Mouse (Mus musculus) heart, postnatal 36 days (tissue): Measurements from ENCODE around the gene Lhfp. TPM values are rescaled to one million over a fixed set of nuclear protein-coding genes. Genes with fewer than 3 reads are reported as not detected.
"Not testable (repeated sequence)": the region's sequence is repeated elsewhere in the genome, so short reads cannot be mapped to it uniquely, and the experiment has no call there.

Source experiments
- DNase-seq, 2 experiments: peaks; one replicate each; pipeline ENCODE4 v3.0.0; 2021 to 2022
- intact Hi-C: fragments of 180-260 bp; cut with DNase I; formaldehyde crosslinking; loops from one replicate; pipeline ENCODE4 v1.15.1; 2025
- total RNA-seq, 2 experiments: library from RNA; stranded (reverse); gene quantifications; 2 replicates each; pipeline ENCODE4 v1.2.3; 2021

Lhfp gene
- total RNA-seq, 2 experiments from 2014 or later, result 48.1 to 57.9 TPM

DNA sequence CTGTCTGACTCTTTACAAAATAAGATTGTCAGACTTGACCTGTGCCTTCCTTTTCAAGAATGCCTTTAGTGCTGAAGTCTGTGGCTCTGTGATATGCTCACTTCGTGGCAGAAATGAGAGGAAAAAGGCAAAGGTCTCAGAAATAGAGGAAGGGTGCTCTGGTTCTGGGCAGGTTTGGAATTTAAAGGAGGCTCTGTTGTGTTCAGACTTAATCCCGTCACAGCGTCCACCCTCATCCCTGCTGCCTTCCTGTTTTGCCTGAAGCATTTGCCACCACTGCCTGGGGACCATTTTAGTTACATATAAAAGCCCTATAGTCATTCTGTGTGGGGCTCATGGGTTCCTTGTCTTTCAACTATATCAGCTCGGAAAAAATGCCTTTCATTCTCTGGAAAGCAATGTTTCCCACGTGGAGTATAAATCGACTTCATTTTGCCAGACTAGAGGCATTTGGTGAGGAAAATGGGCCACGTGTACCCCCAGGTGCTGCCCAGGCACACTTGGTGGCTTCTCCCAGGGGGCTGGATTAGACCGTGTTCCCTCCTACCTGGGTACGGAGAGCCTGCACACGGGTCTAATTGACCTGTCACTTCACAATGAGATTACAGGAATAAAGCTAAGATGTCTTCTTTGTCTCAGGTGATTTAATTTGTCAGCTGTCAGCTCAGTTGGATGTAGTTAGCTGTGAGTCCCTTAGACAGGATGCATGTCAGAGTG is 207.0 kb downstream of the Lhfp start:
- intact Hi-C loops, result loop anchor here (5.0 kb wide), 3 partner anchors 81 to 199 kb away; no protein-coding TSS in a partner anchor

DNA sequence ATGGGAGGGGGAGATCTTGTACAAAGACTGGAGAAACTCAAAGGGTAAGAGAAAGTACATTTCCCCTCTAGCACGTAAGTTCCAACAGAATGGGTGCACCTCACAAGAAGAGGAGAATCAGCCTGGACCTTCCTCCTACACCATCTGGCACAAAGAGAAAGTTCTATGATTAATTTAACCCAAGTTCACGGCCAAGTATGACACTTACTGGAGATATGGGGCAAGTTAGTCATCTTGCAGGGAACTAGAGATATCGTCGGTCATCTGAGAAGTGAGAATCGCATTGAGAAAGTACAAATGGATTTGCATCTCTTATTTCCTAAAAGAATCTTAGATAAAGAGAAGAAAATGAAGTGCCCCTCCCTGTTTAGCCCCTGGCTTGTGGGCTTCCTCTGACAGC is 211.2 kb downstream of the Lhfp start:
- intact Hi-C loops, result no loop called here
- no peak for DNase-seq

More for the DNA sequence above, 207.0 kb downstream of the Lhfp start:
- no peak for DNase-seq

DNA sequence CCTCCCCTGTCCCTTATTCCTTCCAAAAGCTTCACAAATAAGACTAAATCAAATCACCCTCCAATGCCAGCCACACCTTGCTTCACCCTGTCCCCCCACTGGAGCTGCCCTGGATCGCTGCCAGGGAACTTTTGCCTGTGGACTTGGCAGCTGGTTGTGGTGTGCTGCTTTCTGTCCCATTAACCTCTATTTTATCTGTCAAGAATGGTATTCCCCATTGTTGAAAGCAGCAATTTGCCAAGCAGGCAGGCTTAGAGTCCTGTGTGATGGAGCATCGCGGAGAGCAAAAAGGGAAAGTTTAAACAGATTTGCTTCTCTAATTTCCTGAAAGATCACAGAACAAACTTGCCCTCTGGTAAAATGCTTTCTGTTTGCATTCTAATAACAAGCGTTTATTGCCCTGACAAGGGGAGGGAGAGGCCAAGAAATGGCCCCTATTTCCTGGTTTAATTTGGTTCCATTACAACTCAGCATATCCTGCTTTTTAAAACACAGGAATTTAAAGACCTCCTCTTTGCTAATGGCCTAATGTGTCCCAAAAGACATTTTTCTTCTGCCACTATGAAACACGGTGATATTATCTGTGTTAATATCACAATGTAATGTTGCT is 212.0 kb downstream of the Lhfp start:
- DNase-seq, result peak; percentile 54 to 60
- intact Hi-C loops, result no loop called here

DNA sequence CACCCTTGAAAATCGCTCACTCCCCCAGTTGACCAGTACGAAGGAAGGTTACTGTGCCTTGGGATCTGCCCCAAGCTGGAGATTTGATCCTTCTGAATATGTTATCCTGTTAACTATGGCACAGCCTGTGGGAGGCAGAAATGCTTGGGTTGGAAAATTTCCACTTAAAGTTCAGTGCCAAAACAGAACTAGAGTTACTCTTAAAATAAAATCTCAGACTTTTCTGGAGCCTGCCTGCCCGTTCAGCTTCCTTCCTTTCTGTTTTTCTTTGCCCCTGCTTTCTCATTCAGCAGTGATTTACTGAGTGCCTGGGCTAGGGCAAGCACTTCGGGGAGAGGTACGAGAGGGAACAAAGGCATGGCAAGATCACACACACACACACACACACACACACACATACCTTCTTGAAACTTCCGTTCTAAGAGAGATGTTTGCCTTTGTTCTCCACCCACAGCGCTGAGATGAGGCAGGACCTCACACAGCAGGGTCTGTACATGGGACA is 217.4 kb downstream of the Lhfp start:
- intact Hi-C loops, result no loop called here

GRCm38 (mm10) chr3:53266116-53266515 is 224.8 kb downstream of the Lhfp start:
- DNase-seq, result no peak
- intact Hi-C loops, result no loop called here

More for the DNA sequence above, 217.4 kb downstream of the Lhfp start:
- DNase-seq, result no peak

DNA sequence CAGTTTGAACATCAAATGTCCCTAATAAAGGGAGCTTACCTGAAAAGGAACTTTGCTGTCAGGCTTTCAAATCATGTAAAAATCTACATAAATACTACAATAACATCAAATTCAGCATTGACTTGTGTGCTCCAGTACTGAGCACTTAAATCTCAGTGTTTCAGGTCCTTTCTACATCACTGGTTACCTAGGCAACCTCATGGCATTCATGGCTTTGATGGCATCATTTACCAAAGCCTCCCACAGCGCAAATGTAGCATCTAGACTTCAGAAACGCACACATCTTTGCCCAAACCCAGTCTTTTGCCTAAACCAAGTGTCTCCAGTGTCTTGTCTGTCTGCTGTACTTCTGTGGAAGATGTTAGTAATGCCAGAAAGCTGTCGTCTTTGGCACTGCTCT is 225.7 kb downstream of the Lhfp start:
- DNase-seq, result no peak

GRCm38 (mm10) chr3:53273220-53273619 is 231.9 kb downstream of the Lhfp start:
- no peak for DNase-seq
- intact Hi-C loops, result no loop called here

More for the DNA sequence above, 225.7 kb downstream of the Lhfp start:
- intact Hi-C loops, result no loop called here

GRCm38 (mm10) chr3:53277993-53278392 is 236.7 kb downstream of the Lhfp start:
- DNase-seq, result no peak
- intact Hi-C loops, result no loop called here

- intact Hi-C loops, DNase-seq: not testable (repeated sequence)
Observed at GRCm38 (mm10) chr3:53282005-53282404, 240.7 kb downstream of the Lhfp start.

GRCm38 (mm10) chr3:53284023-53284422 is 242.7 kb downstream of the Lhfp start:
- intact Hi-C loops, result no loop called here
- no peak for DNase-seq

GRCm38 (mm10) chr3:53284471-53285177 is 243.3 kb downstream of the Lhfp start:
- intact Hi-C loops, result no loop called here
- DNase-seq, result peak; percentile 10 to 12

DNA sequence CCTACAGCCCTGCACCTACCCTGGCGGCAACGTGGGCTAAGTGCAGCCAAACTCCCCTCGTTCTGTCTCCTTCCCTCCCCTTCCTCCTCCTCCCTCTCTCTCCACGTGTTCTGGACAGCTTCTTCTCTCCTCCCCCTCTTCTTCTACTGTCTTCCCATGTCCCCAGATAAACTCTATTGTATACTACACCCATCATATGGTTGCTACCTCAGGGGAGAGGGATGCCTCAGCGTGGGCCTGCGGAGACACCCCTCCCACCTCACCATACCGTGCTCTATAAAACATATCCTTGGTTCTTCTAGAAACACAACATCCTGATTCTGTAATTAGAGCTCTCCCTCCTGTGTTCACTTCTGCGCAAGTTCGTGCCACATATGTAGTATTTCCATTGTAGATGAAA is 247.3 kb downstream of the Lhfp start:
- intact Hi-C loops, result no loop called here
- no peak for DNase-seq

DNA sequence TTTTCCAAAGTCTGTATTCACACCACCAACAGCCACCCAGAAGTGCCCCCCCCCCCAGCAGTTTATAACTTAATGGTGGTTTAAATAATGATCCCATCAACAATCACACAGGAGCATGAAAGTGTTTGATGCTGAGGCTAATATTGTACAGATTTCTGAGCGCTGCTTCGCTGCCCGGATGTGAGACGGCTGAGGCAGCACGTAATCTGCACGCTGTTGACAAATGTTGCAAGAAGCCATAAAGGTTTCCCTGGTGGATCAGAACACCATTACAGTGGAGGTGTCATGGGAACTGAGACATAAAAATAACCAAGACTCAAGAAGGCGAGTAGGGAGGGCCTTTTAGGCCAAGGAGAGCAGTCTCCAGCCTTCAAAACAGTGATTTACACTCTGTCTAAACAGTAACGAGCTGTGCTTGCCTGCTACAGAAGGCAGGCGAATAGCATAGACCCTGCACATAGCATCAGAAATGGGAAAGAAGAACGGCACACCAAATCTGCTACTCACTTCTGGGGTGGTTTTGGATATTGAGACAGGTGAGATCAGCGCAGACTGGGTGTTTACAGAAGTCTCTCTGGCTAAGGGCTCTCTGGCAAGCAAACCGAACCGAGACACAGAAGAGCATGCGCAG is 248.4 kb downstream of the Lhfp start:
- intact Hi-C loops, result no loop called here
- DNase-seq, result no peak

- intact Hi-C loops, result no loop called here
Observed at GRCm38 (mm10) chr3:53291185-53291584, 249.9 kb downstream of the Lhfp start.

GRCm38 (mm10) chr3:53291945-53292344 is 250.6 kb downstream of the Lhfp start:
- intact Hi-C loops, result no loop called here
- DNase-seq, result no peak

More at GRCm38 (mm10) chr3:53291185-53291584, 249.9 kb downstream of the Lhfp start:
- no peak for DNase-seq

GRCm38 (mm10) chr3:53292474-53292873 is 251.1 kb downstream of the Lhfp start:
- DNase-seq, result no peak
- intact Hi-C loops, result no loop called here

GRCm38 (mm10) chr3:53292979-53293378 is 251.7 kb downstream of the Lhfp start:
- intact Hi-C loops, result no loop called here

DNA sequence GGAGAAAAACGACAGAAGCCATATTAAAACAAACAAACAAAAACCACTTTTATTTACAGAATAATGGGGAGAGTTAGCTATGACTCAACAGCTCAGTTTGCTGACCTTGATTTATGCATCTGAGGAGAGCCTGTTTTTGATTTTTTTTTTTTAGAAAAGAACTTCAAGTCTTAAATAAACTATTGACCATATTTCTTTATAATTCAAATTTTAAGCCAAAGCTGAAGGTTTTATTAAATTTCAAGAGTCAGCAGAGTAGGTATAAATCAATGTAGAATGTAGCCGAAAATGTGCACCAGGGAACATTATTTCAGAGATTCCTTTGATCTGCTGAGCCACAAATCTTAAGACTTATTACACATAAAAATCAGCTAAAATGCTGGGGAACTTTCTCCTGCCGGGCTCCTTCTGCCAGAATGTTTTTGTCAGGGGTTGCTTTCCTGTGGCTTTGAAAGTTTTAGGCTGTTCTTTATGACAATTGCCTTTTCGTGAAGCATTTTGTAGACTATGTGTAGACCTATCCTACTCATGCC is 252.6 kb downstream of the Lhfp start:
- no peak for DNase-seq
- intact Hi-C loops, result no loop called here

More at GRCm38 (mm10) chr3:53292979-53293378, 251.7 kb downstream of the Lhfp start:
- DNase-seq, result peak in 1 of 2 experiments; percentile 3

GRCm38 (mm10) chr3:53294855-53295254 is 253.5 kb downstream of the Lhfp start:
- intact Hi-C loops, result no loop called here
- no peak for DNase-seq

GRCm38 (mm10) chr3:53301866-53302265 is 260.5 kb downstream of the Lhfp start:
- intact Hi-C loops, result no loop called here
- no peak for DNase-seq
